Mouse (Mus musculus) layer of hippocampus, adult 18-20 months (tissue): Measurements from ENCODE around the gene Kalrn. TPM values are rescaled to one million over a fixed set of nuclear protein-coding genes. Genes with fewer than 3 reads are reported as not detected.
A peak's percentile ranks its signal among the peaks of the same experiment; 100 is the strongest.

Experiments
- DNase-seq, 2 experiments: peaks; one replicate each; pipeline ENCODE4 v3.0.0; 2022; ENCODE audit warnings: low spot score in 2 of 2
- total RNA-seq, 2 experiments: library from RNA; stranded (reverse); gene quantifications; 2 replicates each; pipeline ENCODE4 v1.2.3; 2021

Kalrn gene
- total RNA-seq, 2 experiments from 2014 or later, result 468 to 527 TPM

DNA sequence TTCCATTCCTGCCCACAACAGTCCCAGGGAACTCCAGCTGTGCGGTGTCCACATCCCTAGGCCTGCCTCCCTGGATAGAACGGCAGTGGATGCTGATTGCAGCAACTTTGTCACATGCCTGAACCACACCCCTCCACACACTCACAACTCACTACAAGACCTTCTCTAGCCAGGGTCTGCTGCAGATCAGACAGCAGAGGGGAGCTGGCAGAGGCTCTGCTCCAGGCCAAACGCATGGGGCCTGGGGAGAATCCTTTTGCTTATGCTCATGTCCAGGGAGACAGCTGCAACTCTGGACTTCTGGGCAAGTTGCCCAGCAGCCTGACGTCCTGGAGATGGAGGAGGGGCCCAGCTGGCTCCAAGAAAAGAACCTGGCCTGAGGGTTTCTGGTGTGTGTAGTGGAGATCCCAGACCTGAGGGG is 132.3 kb downstream of the Kalrn start:
- no peak for DNase-seq

DNA sequence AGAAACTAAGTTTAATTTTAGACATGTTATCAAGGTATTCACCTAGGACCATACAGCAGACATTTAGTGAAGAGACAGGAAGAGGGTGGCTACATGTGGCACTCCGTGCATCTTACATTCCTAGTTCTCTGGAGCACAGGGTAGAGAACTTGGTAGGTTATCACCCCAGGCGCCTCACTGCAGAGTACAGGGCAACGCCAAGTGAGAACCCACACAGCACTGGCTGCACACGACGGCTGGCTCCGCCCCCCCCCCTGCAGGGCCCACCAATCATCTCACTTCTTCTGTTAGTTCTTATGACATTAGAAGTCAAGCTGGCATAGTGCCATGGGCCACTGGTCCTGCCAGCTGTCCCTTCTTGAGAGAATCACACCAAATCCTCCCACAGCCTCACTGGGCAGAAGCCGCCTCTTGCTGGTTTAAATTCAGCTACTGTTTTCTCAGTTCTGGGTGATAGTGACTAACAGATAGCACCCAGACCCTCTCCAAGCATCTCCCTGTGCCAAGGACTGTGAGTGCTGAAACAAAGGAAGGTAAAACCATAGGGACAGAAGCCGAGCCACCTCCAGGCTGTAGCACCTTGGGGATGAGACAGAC is 133.2 kb downstream of the Kalrn start:
- DNase-seq, result peak in 1 of 2 experiments; percentile 49

DNA sequence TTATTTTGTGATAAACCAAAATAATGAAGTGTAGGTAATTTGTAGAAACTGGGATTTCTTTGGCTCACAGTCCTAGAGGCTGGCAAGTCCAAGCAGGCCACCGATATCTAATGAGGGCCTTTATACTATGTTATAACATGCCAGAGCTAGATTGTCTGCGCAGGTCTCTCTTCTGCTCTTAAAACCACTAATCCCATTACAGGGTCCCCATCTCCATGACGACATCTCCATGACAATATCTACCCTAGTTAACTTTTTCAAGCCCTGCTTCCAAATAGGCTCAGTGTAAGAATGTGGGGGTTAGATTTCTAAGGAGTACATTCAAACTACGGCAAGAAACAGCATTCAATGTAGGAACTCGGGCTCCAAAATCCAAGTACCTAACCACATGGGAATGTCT is 143.2 kb downstream of the Kalrn start:
- DNase-seq, result no peak

DNA sequence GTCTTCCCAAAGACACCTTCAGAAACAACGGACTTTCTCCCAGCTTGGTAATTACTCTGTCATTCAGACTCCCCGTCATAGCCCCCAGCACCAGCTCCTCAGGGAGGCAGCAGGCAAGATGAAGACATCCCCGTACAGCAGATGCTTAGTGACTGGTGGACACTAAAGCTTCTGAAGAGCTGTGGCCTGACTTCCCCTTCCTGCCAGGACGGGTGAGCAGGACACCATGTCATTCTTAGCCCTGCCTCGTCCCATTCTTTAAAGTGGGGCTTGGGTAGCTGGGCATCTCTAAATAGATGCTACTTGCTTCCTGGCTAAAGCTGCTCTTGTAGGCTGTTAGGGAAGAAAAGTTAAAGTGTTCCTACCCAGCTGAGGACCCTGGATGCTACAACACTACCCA is 145.7 kb downstream of the Kalrn start:
- DNase-seq, result no peak

GRCm38 (mm10) chr16:34421473-34421872 is 151.9 kb downstream of the Kalrn start:
- DNase-seq, result no peak

GRCm38 (mm10) chr16:34417966-34418365 is 155.4 kb downstream of the Kalrn start:
- no peak for DNase-seq

DNA sequence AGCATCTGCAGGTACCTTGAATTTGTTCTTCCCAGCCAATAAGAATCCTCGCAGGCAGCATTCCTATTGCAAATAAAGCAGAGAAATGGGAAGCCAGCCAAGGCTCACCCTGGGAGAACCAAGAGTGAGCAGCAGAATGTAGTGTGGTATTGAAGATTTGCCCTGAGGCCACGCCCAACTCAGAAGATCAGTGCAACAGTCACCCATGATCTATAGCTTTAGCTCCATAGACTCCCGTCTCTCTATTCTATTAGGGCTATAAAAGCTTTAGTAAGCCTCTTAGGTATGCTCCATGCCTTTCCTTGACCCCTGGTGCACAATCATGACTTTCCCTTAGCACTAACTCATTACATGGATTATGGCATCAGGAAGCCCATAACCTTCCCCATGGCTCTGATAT is 155.9 kb downstream of the Kalrn start:
- no peak for DNase-seq

DNA sequence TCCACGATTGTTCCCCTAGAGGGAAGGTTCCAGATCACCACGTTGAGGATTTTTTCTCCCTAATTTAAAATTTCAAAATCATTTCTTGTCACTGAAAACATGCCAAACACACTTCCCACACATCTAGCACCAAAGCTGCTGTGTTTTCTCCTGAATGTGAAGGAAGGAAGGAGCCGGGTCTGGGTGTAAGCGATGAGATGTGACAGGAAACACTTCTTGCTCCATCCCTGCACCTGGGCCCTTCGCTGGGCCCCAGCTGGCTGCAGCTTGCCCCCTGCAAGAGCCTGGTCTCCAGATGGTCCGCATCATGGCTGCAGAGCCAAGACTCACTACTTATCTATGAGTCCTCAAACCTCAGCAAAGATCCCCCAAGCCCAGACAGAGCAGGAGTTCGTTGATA is 158.8 kb downstream of the Kalrn start:
- peak in 1 of 2 experiments; percentile 78 for DNase-seq

DNA sequence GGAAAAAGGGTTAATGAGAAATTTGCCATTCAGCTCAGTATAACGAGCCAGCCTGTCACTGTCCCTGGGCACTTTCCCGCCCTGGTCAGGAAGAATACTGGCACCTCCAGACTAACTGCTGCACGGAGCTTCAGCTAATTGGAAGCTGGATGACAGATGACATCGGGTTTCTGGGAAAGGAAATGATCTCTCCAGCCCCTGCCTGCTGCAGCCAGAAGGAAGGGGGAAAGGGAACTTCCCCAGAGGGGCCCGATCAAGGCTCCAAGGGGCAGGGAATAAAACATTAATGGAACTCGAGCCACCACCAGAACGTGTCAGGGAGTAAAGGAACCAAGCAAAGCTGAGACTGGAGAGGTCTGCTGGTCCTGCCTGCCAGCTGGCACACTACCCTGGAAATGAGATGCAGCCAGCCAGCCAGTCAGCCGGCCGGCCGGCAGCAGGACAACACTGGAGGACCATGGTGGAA is 159.4 kb downstream of the Kalrn start:
- peak in 1 of 2 experiments; percentile 66 for DNase-seq

DNA sequence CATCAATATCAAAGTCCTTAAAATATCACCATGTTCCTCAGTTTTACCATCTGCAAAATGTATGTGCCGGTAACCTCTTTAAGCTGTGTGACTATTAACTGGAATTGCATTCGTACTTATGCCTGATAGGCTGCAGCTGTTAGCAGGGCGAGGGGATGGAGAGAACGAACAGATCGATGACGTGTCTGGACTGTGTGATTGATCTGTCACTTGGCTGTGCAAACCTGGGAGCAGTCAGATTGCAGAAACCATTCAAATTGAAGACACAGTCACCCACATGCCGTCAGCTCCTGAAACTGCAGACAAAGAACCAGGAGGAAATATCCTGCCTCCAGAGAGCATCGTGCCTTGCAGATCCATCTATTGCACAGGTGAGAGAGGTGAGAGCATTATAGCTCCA is 166.3 kb downstream of the Kalrn start:
- DNase-seq, result peak in 1 of 2 experiments; percentile 51

DNA sequence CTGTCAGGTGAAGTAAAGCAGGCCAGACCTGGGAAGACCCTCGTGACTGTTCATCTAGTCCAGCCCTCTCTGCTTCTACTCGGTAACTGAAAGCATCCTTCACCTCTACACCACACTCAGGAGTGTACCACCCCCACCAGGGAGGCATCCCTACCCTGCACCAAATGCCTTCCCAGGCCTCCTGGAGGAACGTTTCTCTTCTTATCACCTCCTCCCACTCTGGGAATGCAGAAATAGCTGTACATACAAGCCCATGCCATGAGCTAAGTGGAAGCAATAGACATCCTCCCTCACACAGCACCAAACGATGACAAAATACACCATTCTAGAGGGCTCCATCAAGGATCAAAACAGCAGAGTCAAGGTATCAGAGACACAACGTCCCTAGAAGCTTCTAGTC is 168.2 kb downstream of the Kalrn start:
- DNase-seq, result no peak

GRCm38 (mm10) chr16:34401216-34401615 is 172.1 kb downstream of the Kalrn start:
- DNase-seq, result no peak

GRCm38 (mm10) chr16:34400102-34400728 is 173.1 kb downstream of the Kalrn start:
- DNase-seq, result no peak

- DNase-seq, result peak in 1 of 2 experiments; percentile 75
Measured at GRCm38 (mm10) chr16:34395221-34395811, 178.0 kb downstream of the Kalrn start.

- DNase-seq, result no peak
Measured at GRCm38 (mm10) chr16:34389520-34390271, 183.6 kb downstream of the Kalrn start.

- DNase-seq, result peak; percentile 76 to 91
Measured at GRCm38 (mm10) chr16:34388871-34389270, 184.5 kb downstream of the Kalrn start.

DNA sequence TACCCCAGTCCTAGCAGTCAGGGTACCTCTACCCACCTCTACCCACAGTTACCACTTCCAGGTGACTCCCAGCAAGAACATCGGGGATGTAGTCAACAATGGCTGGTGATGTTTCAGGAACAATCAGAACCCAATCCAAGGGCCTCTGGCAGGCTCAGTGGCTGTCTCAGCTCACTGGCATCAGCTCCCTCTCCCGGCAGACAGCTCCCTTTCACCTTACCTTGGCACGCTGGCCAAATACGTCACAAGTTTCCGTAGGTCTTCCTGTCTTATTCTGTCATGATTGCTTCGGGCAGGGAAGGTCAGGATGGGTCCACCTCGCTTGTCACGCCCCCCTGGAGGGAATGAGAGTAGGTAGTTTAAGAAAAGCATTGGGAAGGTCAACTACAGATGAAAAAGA is 188.3 kb downstream of the Kalrn start:
- DNase-seq, result no peak

DNA sequence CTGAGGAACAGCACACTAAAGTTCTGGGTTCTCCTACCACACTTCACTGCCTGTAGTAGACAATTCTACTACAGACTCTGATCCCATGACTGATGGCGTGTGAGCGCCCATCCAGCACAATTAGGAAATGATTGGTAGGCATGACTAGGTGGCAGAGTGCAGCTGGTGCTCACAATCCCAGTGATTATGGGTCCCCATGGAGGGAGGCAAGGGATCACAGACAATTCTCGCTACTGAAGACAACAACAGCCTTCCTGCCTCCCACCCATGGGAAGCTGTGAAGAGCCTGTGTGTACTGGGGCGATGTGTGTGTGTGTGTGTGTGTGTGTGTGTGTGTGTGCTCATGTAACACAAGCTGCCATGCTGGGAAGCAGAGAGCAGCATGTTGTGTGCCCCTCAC is 190.3 kb downstream of the Kalrn start:
- no peak for DNase-seq

- DNase-seq, result no peak
Measured at GRCm38 (mm10) chr16:34376166-34376857, 197.0 kb downstream of the Kalrn start.

DNA sequence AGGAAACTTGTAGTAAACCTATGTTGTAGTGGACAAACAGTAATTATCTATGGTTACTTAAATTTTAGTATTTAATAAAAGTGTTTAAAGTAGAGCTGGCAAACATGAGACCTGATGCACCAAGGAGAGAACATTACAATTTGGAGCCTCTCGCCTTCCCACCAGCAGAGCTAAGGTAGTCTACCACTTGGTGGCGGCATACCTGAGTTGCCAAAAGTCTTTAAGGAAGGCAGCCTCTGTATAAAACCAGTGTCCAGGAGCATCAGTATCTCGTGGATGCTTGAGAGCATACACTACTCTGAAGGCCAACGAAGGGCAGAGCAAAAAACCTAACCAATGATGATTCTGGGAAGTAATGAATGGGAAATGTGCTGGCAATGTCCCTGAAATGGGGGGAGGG is 199.8 kb downstream of the Kalrn start:
- DNase-seq, result no peak

GRCm38 (mm10) chr16:34372103-34372741 is 201.1 kb downstream of the Kalrn start:
- peak in 1 of 2 experiments; percentile 67 for DNase-seq
